Mouse (Mus musculus) bone marrow, adult 2 months (tissue): ENCODE results near the gene Lypd4.

ENCODE experiments used
- CTCF ChIP-seq: fragments of 200-500 bp; IDR thresholded peaks from 2 replicates; pipeline ENCODE4 v1.5.1; 2011; ENCODE audit warnings: low read length, control low read depth; ENCODE audit not compliant: control insufficient read depth, insufficient read depth
- POLR2A ChIP-seq: fragments of 200-500 bp; IDR thresholded peaks from 2 replicates; pipeline ENCODE4 v1.6.1; 2011; ENCODE audit warnings: low read depth, mild to moderate bottlenecking, control low read depth, low read length, borderline replicate concordance; ENCODE audit not compliant: control insufficient read depth

DNA sequence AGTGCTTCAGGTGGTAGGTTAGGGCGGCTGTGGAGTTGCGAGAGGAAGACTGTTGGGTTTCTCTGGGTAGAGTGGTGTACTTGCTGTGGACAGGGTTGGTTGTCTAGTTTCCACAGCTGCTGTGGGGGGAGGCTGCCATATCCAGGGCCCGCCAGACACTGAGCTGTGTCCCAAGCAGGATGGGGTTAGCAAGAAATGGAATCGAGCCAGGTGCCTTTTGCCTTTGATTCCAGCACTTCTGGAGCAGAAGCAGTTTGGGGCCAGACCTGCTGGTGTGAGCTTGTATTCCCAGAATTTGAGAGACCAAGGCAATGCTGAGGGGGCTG, 16.5 kb upstream of the Lypd4 start:
- no peak for TF ChIP-seq CTCF
- TF ChIP-seq POLR2A: no peak
